Mouse (Mus musculus): ENCODE data around the gene Ttc7b.

DNA sequence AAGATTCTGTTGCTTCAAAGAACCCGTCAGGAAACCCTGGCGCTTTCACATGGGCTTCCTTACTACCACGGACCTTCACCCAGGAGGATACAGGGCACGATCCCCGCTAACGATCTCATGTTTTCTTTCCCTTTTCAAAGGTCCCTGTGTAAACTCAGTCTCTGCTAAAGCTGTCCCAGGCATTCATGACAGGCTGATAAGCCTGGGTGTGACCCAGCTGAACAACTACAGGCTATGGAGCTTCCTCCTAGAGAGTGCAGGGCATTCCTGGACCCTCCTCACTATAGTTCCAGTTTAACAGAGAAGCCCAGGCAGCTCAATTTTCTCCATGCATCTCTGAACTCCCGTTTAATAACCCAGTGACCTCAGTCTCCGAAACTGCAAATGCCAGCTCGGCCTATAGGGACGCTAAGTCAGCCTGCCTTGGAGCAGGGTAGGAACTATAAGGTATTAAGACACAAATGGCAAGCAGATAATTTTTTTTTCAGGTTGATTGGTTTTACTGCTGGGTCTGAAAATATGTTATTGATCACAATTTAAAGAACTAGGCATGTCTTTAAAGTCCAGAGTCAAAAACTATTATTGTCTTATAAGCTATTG, 41.3 kb downstream of the Ttc7b start:
- TF ChIP-seq CTCF (IDR thresholded peaks at IDR 0.05; ENCODE audit: low read depth, low read length) (no peak), TAL1 (conservative IDR thresholded peaks at IDR 0.05; ENCODE audit: low read depth, low read length) (no peak)
